Mouse (Mus musculus) forebrain, embryonic 15.5 days (tissue): Measurements from ENCODE around the gene Fancm. TPM values are rescaled to one million over a fixed set of nuclear protein-coding genes. Genes with fewer than 3 reads are reported as not detected.
"Not testable (repeated sequence)": the region's sequence is repeated elsewhere in the genome, so short reads cannot be mapped to it uniquely, and the experiment has no call there.

Experiments
- ATAC-seq: fragments of 200-750 bp; cut with Nextera tagmentation; replicated peaks from 2 replicates; pipeline ENCODE4 v1.8.0; 2017; ENCODE audit warnings: mild to moderate bottlenecking, moderate TSS enrichment, moderate library complexity
- H3K27ac ChIP-seq: fragments of 300-500 bp; sonication (generic); replicated peaks from 2 replicates; pipeline ENCODE4 v1.5.1; 2015; ENCODE audit warnings: mild to moderate bottlenecking, inconsistent platforms
- H3K27me3 ChIP-seq: fragments of 300-500 bp; sonication (generic); 2 replicates; pipeline ENCODE4 v1.6.1; 2015; ENCODE audit warnings: inconsistent platforms
- H3K36me3 ChIP-seq: fragments of 300-500 bp; sonication (generic); 2 replicates; pipeline ENCODE4 v1.6.1; 2015; ENCODE audit warnings: mild to moderate bottlenecking, inconsistent platforms
- H3K4me1 ChIP-seq: fragments of 300-500 bp; sonication (generic); 2 replicates; pipeline ENCODE4 v1.6.1; 2015; ENCODE audit warnings: inconsistent platforms
- H3K4me2 ChIP-seq: fragments of 300-500 bp; sonication (generic); replicated peaks from 2 replicates; pipeline ENCODE4 v1.6.1; 2015; ENCODE audit warnings: mild to moderate bottlenecking, inconsistent platforms
- H3K4me3 ChIP-seq: fragments of 300-500 bp; sonication (generic); 2 replicates; pipeline ENCODE4 v1.5.1; 2015; ENCODE audit warnings: mild to moderate bottlenecking, inconsistent platforms
- H3K9ac ChIP-seq: fragments of 300-500 bp; sonication (generic); replicated peaks from 2 replicates; pipeline ENCODE4 v1.6.1; 2015; ENCODE audit warnings: mild to moderate bottlenecking, inconsistent platforms
- H3K9me3 ChIP-seq: fragments of 300-500 bp; sonication (generic); 2 replicates; pipeline ENCODE4 v1.6.1; 2016; ENCODE audit warnings: inconsistent platforms
- WGBS: fragments of 180-500 bp; shearing (Covaris S2); methylation state at CpG from one replicate; pipeline ENCODE4 v1.1.7; 2015; ENCODE audit warnings: mixed read lengths; 5-methylcytosine and 5-hydroxymethylcytosine counted together
- polyA plus RNA-seq: library from polyadenylated mRNA; unstranded; fragments of >200 nt; fragmentation: Nextera tagmentation; extraction: Ambion mirVana; gene quantifications from 2 replicates; pipeline ENCODE4 v1.2.1, GENCODE M21; 2015

Fancm gene
- polyA plus RNA-seq, 1 experiment from 2014 or later = 11.5 TPM

DNA sequence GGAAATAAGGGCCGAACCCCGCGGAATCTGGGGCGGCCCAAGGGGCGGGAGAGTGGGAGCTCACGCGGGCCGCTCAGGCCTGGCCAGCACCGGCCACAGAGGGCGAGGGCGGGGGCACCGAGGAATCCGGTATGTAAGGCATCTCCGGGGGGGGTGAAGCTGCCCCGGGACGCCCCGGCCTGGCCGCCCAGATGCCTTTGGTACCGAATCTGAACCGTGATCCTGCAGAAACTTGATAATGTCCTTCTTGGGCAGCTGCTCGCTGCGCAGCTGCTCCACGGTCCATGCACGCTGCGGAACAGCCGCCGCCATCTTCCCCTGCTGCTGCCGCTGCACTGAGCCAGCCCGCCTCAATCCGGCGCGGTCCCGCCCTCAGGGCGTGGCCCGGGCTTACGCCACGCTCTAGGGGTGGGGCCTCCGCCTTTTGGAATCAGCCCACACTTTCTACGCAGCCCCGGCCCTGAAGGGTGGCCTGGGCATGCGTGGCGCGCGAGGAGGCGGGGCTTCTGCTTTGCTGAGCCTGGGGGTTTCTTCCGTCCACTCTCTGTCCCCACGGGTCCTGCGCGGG, 1.7 kb upstream of the Fancm start, which contains the start of gene Fkbp3:
Fkbp3 (minus strand) TSS at position 397 of the 568 bp plus-strand sequence.
- Histone ChIP-seq H3K9ac (peak within 1 kb of the TSS; percentile 97), H3K4me2 (peak within 1 kb of the TSS; percentile 80), H3K27ac (peak within 1 kb of the TSS; percentile 91), H3K9me3 (no peaks in the 10 kb centered on the region), H3K4me3 (peak within 1 kb of the TSS; percentile 81), H3K36me3 (peaks cover 5% of the 10 kb centered on the region), H3K4me1 (peaks cover 46% of the 10 kb centered on the region), H3K27me3 (no peaks in the 10 kb centered on the region)
- WGBS = under 1% methylated on average over 49 of the region's 49 CpGs
- peak; percentile 99 for ATAC-seq

DNA sequence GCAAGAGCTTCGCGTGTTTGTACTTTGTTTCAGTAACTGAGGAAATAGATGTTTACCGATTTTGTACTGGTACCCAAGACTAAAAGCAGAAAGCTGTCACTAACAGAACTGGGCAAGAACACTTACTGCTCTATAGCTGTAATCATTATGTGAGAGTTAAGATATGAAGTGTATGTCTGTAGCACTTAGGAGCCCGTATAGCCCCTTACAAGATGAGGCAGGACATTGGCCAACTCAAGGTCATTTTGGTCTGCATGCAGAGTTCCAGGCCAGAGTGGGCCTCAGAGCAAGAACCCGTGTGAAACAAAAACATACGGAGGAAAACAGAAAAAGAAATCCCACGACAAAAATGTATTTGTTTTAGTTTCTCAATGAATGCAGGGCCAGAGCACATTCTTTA, 752 bp upstream of the Fancm start:
- Histone ChIP-seq H3K9me3 (no peaks in the 10 kb centered on the region), H3K4me2 (peak overlapping the region; percentile 80), H3K36me3 (no peaks in the 10 kb centered on the region), H3K27ac (peak overlapping the region; percentile 91), H3K27me3 (no peaks in the 10 kb centered on the region), H3K4me1 (peaks cover 46% of the 10 kb centered on the region), H3K9ac (peak overlapping the region; percentile 97), H3K4me3 (peak overlapping the region; percentile 81)
- WGBS = 39% methylated on average over 7 of the region's 7 CpGs
- ATAC-seq = no peak

- no peaks in the 10 kb centered on the region for H3K27me3 ChIP-seq
- no peaks in the 10 kb centered on the region for H3K9me3 ChIP-seq
- H3K4me2 ChIP-seq = peak overlapping the region; percentile 80
- WGBS = under 1% methylated on average over 41 of the region's 41 CpGs
- peak overlapping the region; percentile 91 for H3K27ac ChIP-seq
- peaks cover 6% of the 10 kb centered on the region; the same call in 1 of the 2 replicates for H3K36me3 ChIP-seq
- H3K4me3 ChIP-seq = peak overlapping the region; percentile 81
- peaks cover 46% of the 10 kb centered on the region for H3K4me1 ChIP-seq
- peak overlapping the region; percentile 97 for H3K9ac ChIP-seq
- peak; percentile 6; the same call in 1 of the 2 replicates for ATAC-seq
Measured at GRCm38 (mm10) chr12:65075733-65076310, 419 bp downstream of the Fancm start.

GRCm38 (mm10) chr12:65076906-65077305, 1.5 kb downstream of the Fancm start:
- WGBS = 89% methylated on average over 9 of the region's 9 CpGs
- ATAC-seq = no peak
- Histone ChIP-seq H3K4me2 (peak overlapping the region; percentile 80), H3K9me3 (no peaks in the 10 kb centered on the region), H3K4me3 (peak overlapping the region; percentile 81), H3K9ac (no peak overlapping the region), H3K36me3 (peaks cover 6% of the 10 kb centered on the region; the same call in 1 of the 2 replicates), H3K4me1 (peaks cover 41% of the 10 kb centered on the region), H3K27me3 (no peaks in the 10 kb centered on the region), H3K27ac (no peak overlapping the region)

GRCm38 (mm10) chr12:65108746-65109145, 33.3 kb downstream of the Fancm start:
- Histone ChIP-seq H3K4me3 (no peak overlapping the region), H3K9me3 (no peaks in the 10 kb centered on the region), H3K9ac (no peak overlapping the region), H3K27me3 (no peaks in the 10 kb centered on the region), H3K27ac (no peak overlapping the region), H3K36me3 (peaks cover 33% of the 10 kb centered on the region), H3K4me2 (no peak overlapping the region), H3K4me1 (no peaks in the 10 kb centered on the region)
- WGBS = 70% methylated on average over 1 of the region's 1 CpGs
- no peak for ATAC-seq

DNA sequence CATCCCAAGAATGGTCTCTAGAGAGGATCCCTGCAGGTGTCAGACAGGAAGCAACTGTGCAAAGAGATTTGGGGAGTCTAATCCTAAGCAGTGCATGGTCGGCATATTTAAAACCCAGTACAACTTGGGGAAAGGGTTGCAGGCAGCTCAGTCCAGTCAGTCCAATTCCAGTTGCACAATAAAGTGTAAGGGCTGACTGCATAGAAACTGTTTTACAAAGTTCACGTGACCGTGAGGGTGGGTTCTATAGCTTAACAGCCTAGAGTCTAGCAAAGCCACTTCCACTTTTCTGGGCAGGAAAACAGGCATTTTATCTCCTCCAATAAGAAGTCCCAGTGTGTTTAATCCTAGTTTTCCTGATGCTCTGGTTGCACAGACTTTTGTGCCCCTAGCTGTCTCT, 36.1 kb downstream of the Fancm start:
- H3K4me2 ChIP-seq = no peak overlapping the region
- WGBS = 90% methylated on average over 3 of the region's 3 CpGs
- no peak overlapping the region for H3K27ac ChIP-seq
- no peak overlapping the region for H3K4me3 ChIP-seq
- no peaks in the 10 kb centered on the region for H3K27me3 ChIP-seq
- no peaks in the 10 kb centered on the region for H3K9me3 ChIP-seq
- H3K9ac ChIP-seq = no peak overlapping the region
- no peak for ATAC-seq
- H3K36me3 ChIP-seq = peaks cover 25% of the 10 kb centered on the region
- no peaks in the 10 kb centered on the region for H3K4me1 ChIP-seq

DNA sequence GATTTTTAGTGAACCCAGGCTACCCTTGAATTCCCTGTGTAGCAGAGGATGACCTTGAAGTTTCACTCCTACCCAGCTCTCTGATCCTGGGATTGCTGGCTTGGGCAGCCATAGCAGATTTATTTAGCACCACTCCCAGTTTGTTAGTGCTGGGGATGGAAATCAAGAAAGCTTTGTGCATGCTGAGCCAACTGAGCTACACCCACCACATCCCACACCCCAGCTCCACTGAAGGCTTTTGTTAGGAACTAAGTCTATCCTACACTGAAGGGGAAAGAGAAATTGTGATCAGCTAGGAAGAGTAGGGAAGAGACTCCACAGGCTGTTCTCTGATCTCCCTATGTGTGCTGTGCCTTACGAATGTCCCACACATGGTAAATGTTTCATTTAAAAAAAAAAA, 37.4 kb downstream of the Fancm start:
- H3K36me3 ChIP-seq = peaks cover 23% of the 10 kb centered on the region; the same call in 1 of the 2 replicates
- H3K27ac ChIP-seq = no peak overlapping the region
- no peaks in the 10 kb centered on the region for H3K27me3 ChIP-seq
- no peak overlapping the region for H3K4me3 ChIP-seq
- H3K4me2 ChIP-seq = no peak overlapping the region
- no peak for ATAC-seq
- H3K4me1 ChIP-seq = no peaks in the 10 kb centered on the region
- 92% methylated on average over 1 of the region's 1 CpGs for WGBS
- no peaks in the 10 kb centered on the region for H3K9me3 ChIP-seq
- no peak overlapping the region for H3K9ac ChIP-seq

DNA sequence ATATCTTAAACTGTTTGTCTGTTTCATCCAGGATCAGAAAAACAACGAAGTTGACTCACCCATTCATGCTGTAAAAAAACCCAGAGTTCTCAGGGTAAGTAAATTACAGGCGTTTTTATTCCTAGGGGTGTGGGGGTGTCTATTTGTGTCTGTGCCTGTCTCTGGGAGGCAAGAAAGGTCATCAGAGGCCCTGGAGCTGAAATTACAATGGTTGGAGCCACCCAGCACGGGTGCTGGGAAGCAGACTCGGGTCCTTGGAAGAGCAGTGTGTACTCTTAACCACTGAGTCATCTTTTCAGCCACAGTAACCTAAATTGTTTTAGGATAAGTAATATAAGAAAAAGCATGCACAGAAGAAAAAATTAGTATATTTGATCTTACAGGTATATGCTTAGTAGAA, 38.5 kb downstream of the Fancm start:
- Histone ChIP-seq H3K4me2 (no peak overlapping the region), H3K27me3 (no peaks in the 10 kb centered on the region), H3K27ac (no peak overlapping the region), H3K9ac (no peak overlapping the region), H3K4me3 (no peak overlapping the region), H3K4me1 (no peaks in the 10 kb centered on the region), H3K9me3 (no peaks in the 10 kb centered on the region), H3K36me3 (peaks cover 21% of the 10 kb centered on the region; the same call in 1 of the 2 replicates)
- no peak for ATAC-seq
- WGBS = 92% methylated on average over 4 of the region's 4 CpGs

DNA sequence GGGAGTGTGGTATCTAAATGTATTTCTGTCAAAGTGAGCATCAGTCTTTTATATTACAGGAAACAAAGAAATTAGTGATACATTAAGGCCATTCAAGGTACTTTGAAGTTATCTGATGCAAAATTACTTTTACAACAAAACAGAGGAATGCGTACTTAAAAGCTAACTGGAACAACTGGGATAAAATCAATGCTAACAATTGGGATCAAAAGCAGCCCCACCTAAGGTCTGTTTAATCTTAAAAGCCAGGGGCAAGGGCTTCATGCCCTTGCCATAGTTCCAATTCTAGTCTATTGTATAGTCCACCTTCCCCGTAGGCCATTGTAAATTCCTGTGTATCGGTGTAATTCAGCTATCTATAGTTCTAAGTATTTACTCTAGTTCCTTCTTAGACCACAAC, 39.6 kb downstream of the Fancm start:
- H3K4me3 ChIP-seq, H3K4me2 ChIP-seq, H3K4me1 ChIP-seq, H3K9ac ChIP-seq, H3K27ac ChIP-seq, H3K9me3 ChIP-seq, ATAC-seq, H3K27me3 ChIP-seq: not testable (repeated sequence)
- peaks cover 28% of the 10 kb centered on the region; the same call in 1 of the 2 replicates for H3K36me3 ChIP-seq
- 93% methylated on average over 3 of the region's 3 CpGs for whole genome bisulfite sequencing

GRCm38 (mm10) chr12:65118968-65119367, 43.6 kb downstream of the Fancm start:
- H3K9ac ChIP-seq = no peak overlapping the region
- no peaks in the 10 kb centered on the region for H3K27me3 ChIP-seq
- H3K4me3 ChIP-seq = no peak overlapping the region
- 86% methylated on average over 7 of the region's 7 CpGs for WGBS
- peaks cover 44% of the 10 kb centered on the region for H3K36me3 ChIP-seq
- no peaks in the 10 kb centered on the region for H3K9me3 ChIP-seq
- no peaks in the 10 kb centered on the region for H3K4me1 ChIP-seq
- ATAC-seq = no peak
- no peak overlapping the region for H3K4me2 ChIP-seq
- H3K27ac ChIP-seq = no peak overlapping the region

GRCm38 (mm10) chr12:65119451-65119850, 44.0 kb downstream of the Fancm start:
- no peak for ATAC-seq
- Histone ChIP-seq H3K4me1 (no peaks in the 10 kb centered on the region), H3K36me3 (peaks cover 43% of the 10 kb centered on the region), H3K9me3 (no peaks in the 10 kb centered on the region), H3K27ac (no peak overlapping the region), H3K4me3 (no peak overlapping the region), H3K4me2 (no peak overlapping the region), H3K27me3 (no peaks in the 10 kb centered on the region), H3K9ac (no peak overlapping the region)
- 91% methylated on average over 5 of the region's 5 CpGs for WGBS

- not testable (repeated sequence) for H3K9ac ChIP-seq, H3K9me3 ChIP-seq, H3K27ac ChIP-seq, H3K4me1 ChIP-seq, H3K36me3 ChIP-seq, H3K4me3 ChIP-seq, H3K27me3 ChIP-seq, ATAC-seq, H3K4me2 ChIP-seq
- 90% methylated on average over 4 of the region's 4 CpGs for WGBS
Measured at GRCm38 (mm10) chr12:65136121-65136520, 60.7 kb downstream of the Fancm start.
